Mouse (Mus musculus) B cell, adult (primary cell): ENCODE measurements around the gene Gm13084. TPM values are rescaled to one million over a fixed set of nuclear protein-coding genes. Genes with fewer than 3 reads are reported as not detected.

Source experiments
- total RNA-seq: library from RNA; stranded (reverse); gene quantifications from 4 replicates; pipeline ENCODE4 v1.2.4, GENCODE M21; 2023; ENCODE audit not compliant: inconsistent age

Gene Gm13084
- total RNA-seq: not detected in 4 replicates

GRCm38 (mm10) chr4:143815993-143816392 is at the start of gene Gm13084:
Gene Gm13084 (minus strand): TSS chr4:143816093.

GRCm38 (mm10) chr4:143846197-143846596 is 30.3 kb upstream of the Gm13084 start, which contains the start of gene Gm13103:
Gene Gm13103 (plus strand): TSS chr4:143846497.

GRCm38 (mm10) chr4:143789052-143789451 is 26.8 kb downstream of the Gm13084 start, which contains the start of gene Gm13023:
Gene Gm13023 (plus strand): TSS chr4:143789352.

Other genes with a start within 250 kb of the Gm13084 start
- not detected in 4 replicates for gene Gm13083, start 201.1 kb downstream of the Gm13084 start, total RNA-seq
- not detected in 4 replicates for gene Gm13088, start 158.8 kb downstream of the Gm13084 start, total RNA-seq
- not detected in 4 replicates for gene Gm13089, start 113.4 kb downstream of the Gm13084 start, total RNA-seq
- gene Gm13078, start 96.6 kb downstream of the Gm13084 start, total RNA-seq: not detected in 4 replicates
- not detected in 4 replicates for gene Gm13023, start 26.7 kb downstream of the Gm13084 start, total RNA-seq
- gene Gm13103, start 30.4 kb upstream of the Gm13084 start, total RNA-seq: not detected in 4 replicates
- gene Pramef6, start 84.3 kb upstream of the Gm13084 start, total RNA-seq: not detected in 4 replicates
- not detected in 4 replicates for gene Pramef25, start 134.9 kb upstream of the Gm13084 start, total RNA-seq
- not detected in 4 replicates for gene Gm13101, start 150.9 kb upstream of the Gm13084 start, total RNA-seq
- gene Pramef17, start 178.3 kb upstream of the Gm13084 start, total RNA-seq: not detected in 4 replicates
- not detected in 4 replicates for gene Pramel4, start 243.0 kb upstream of the Gm13084 start, total RNA-seq